In the genomic region with DNA sequence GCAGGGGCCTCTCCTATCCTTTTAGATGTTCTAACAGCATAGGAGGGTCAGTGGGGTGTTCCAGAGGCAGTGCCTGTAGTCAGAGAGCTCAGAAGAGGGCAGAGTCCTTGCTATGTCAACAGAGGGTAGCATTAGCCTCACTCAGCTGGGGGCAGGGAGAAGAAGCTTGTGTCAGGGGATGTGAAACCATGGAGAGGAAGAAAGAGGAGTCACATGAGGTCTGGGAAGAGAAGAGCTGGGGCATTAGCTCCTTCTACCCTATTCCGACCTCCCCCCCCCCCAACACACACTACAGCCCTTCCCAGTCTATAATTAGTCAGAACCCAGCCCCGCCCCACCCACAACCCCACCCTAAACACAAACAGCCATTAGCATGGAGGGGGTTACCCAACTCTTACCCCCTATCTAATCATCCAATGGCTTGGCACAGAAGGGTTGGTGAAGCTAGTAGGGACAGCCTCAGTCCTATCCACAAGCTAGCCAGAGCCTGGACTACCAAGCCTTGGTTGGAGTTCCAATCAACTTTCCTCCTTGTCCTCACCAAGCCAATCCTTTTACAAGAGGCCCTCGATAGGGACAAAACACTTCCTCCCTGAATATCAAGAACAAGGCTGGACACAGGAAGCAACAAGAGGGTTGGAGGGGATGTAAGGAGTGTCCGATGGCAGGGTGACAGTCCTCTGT, we compare ENCODE assay signal across 8 mouse cellular contexts. TPM values are rescaled to one million over a fixed set of nuclear protein-coding genes. Genes with fewer than 3 reads are reported as not detected.
DNase-seq lines count a peak whose midpoint lies in the region; ATAC-seq lines count a peak whose summit lies in the region.

No protein-coding gene starts in this region.

- H3K9me3 ChIP-seq in forebrain, embryonic 16.5 days (ENCODE audit: control insufficient read depth, low read length) = no peaks in the 10 kb centered on the region

- peak overlapping the region; percentile 43 for H3K27ac ChIP-seq in forebrain, embryonic 16.5 days (ENCODE audit: low read length)

- peak; percentile 49 for DNase-seq in lung, postnatal 36 days
- DNase-seq in lung, postnatal 10 days = no peak
- DNase-seq in kidney, postnatal 36 days = peak; percentile 54 to 56
- no peak for DNase-seq in right cerebral cortex, postnatal 4 days
- DNase-seq in adrenal gland, adult 8-10 months = no peak
- DNase-seq in embryo, embryonic 10.5 days (ENCODE audit: low spot score) = no peak

- peak overlapping the region; percentile 59 for H3K4me2 ChIP-seq in forebrain, embryonic 16.5 days (ENCODE audit: low read length)

- ATAC-seq in forebrain, embryonic 16.5 days = no peak
- ATAC-seq in monocyte, adult 5-6 weeks (replicated peaks; ENCODE audit: insufficient number of reproducible peaks, low FRiP score, low TSS enrichment, poor library complexity, severe bottlenecking) = peak; percentile 67

- H3K9ac ChIP-seq in forebrain, embryonic 16.5 days (replicated peaks; ENCODE audit: low read depth, low read length) = peak overlapping the region; percentile 38

- no peaks in the 10 kb centered on the region for H3K36me3 ChIP-seq in forebrain, embryonic 16.5 days (ENCODE audit: control insufficient read depth, insufficient read depth)

- H3K4me3 ChIP-seq in forebrain, embryonic 16.5 days (replicated peaks; ENCODE audit: low read length) = no peak overlapping the region; the same call in 1 of the 2 replicates

- no peaks in the 10 kb centered on the region for H3K27me3 ChIP-seq in forebrain, embryonic 16.5 days (replicated peaks; ENCODE audit: control insufficient read depth, insufficient read depth, low read length)

- peaks cover 81% of the 10 kb centered on the region for H3K4me1 ChIP-seq in forebrain, embryonic 16.5 days (replicated peaks; ENCODE audit: control insufficient read depth, insufficient read depth, low read length)

- WGBS in forebrain, embryonic 16.5 days = 65% methylated on average over 4 of the region's 4 CpGs

RNA-seq across cellular contexts. Expression of a gene that starts 2.9 kb away (rescaled TPM):
- 112 and 126 TPM in 2 replicates for polyA plus RNA-seq in forebrain, embryonic 16.5 days (2015; fragmentation: Nextera tagmentation; extraction: Ambion mirVana)
- total RNA-seq in monocyte, adult 5-6 weeks (2017) = 145 to 153 TPM (median 153 TPM) in 3 replicates
- total RNA-seq in adrenal gland, adult 8-10 months (2022) = 100 to 1,000 TPM; 153 to 177 (median 157) TPM

RNA-seq across cellular contexts. Expression of a gene that starts 18.6 kb away (rescaled TPM):
- polyA plus RNA-seq in forebrain, embryonic 16.5 days (2015; fragmentation: Nextera tagmentation; extraction: Ambion mirVana) = 60.7 and 83.2 TPM in 2 replicates
- total RNA-seq in monocyte, adult 5-6 weeks (2017) = 2.1 to 3.1 TPM (median 2.7 TPM) in 3 replicates
- total RNA-seq in adrenal gland, adult 8-10 months (2022) = 10 to 100 TPM in 1 of 4 experiments, 1 to 10 TPM in 3; 6.9 to 13.2 (median 8.9) TPM

RNA-seq across cellular contexts. Expression of a gene that starts 28.3 kb away (rescaled TPM):
- polyA plus RNA-seq in forebrain, embryonic 16.5 days (2015; fragmentation: Nextera tagmentation; extraction: Ambion mirVana) = 39.1 and 46.8 TPM in 2 replicates
- total RNA-seq in monocyte, adult 5-6 weeks (2017) = 4.5 to 6.6 TPM (median 4.6 TPM) in 3 replicates
- 1 to 10 TPM; 4.6 to 7.7 (median 6.3) TPM for total RNA-seq in adrenal gland, adult 8-10 months (2022)

RNA-seq across cellular contexts. Expression of a gene that starts 33.6 kb away (rescaled TPM):
- polyA plus RNA-seq in forebrain, embryonic 16.5 days (2015; fragmentation: Nextera tagmentation; extraction: Ambion mirVana) = 77.8 and 90.8 TPM in 2 replicates
- total RNA-seq in monocyte, adult 5-6 weeks (2017) = 16.8 to 32.5 TPM (median 19.4 TPM) in 3 replicates
- total RNA-seq in adrenal gland, adult 8-10 months (2022) = 10 to 100 TPM; 46.8 to 89.2 (median 66.8) TPM

RNA-seq across cellular contexts. Expression of a gene that starts 37.2 kb away (rescaled TPM):
- polyA plus RNA-seq in forebrain, embryonic 16.5 days (2015; fragmentation: Nextera tagmentation; extraction: Ambion mirVana) = 4.1 and 5.7 TPM in 2 replicates
- total RNA-seq in monocyte, adult 5-6 weeks (2017) = 0.39 to 5.8 TPM (median 3.7 TPM) in 3 replicates
- 10 to 100 TPM; 10.5 to 22.7 (median 14.3) TPM for total RNA-seq in adrenal gland, adult 8-10 months (2022)

Comparison
In these comparisons a context has a peak if more than half of its experiments do, and no peak if none do; other contexts are left out.
1. DNase-seq: peak in lung, postnatal 36 days (single experiment) and kidney, postnatal 36 days (2 of 2); none in lung, postnatal 10 days (single experiment), right cerebral cortex, postnatal 4 days (single experiment), adrenal gland, adult 8-10 months (single experiment) and embryo, embryonic 10.5 days (single experiment).